Mouse (Mus musculus) E14TG2a.4 (cell line): Measurements from ENCODE around the gene Sema5b.

Experiments
- CTCF ChIP-seq: conservative IDR thresholded peaks from 2 replicates; pipeline ENCODE4 v1.5.1; 2014; ENCODE audit warnings: low read length
- NANOG ChIP-seq: IDR thresholded peaks from 2 replicates; pipeline ENCODE4 v1.6.1; 2014; ENCODE audit warnings: borderline replicate concordance, low read length, mixed read lengths
- POU5F1 ChIP-seq: IDR thresholded peaks from 2 replicates; pipeline ENCODE4 v1.6.1; 2014; ENCODE audit warnings: low read length, borderline replicate concordance

GRCm38 (mm10) chr16:35603729-35604522 is 63.0 kb downstream of the Sema5b start:
- no peak for TF ChIP-seq CTCF
- no peak for TF ChIP-seq NANOG
- no peak for TF ChIP-seq POU5F1
